Mouse (Mus musculus): Measurements from ENCODE around the gene Zswim7.
"Not testable (repeated sequence)": the region's sequence is repeated elsewhere in the genome, so short reads cannot be mapped to it uniquely, and the experiment has no call there.

DNA sequence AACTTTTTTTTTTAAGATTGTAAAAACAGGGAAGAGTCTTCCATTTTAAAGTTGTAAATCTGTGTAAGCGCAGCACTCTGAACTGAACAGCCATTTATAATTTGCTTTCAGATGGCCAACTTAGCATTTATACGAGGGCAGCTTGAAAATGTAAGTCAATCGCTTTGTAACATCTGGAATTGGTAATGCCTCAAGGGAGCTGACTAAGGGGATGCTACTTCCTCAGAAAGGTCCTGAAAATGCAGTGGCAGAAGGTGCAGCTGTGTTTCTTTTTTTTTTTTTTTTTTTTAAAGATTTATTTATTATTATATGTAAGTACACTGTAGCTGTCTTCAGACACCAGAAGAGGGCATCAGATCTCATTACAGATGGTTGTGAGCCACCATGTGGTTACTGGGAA is 2.8 kb upstream of the Zswim7 start:
- not testable (repeated sequence) for TF ChIP-seq GATA1 (IDR thresholded peaks at IDR 0.05; ENCODE audit: borderline replicate concordance, low read length); FLI1 (IDR thresholded peaks at IDR 0.05; ENCODE audit: low read length)
